Mouse (Mus musculus) frontal cortex, postnatal 25 days (tissue): ENCODE measurements at regions not wholly inside any gene's neighbourhood (a gene's known extent, or its start where the extent isn't known, plus 50 kb on each side); places are given as distances from the start of the nearest gene placed in this dataset.
"Not testable (repeated sequence)": the region's sequence is repeated elsewhere in the genome, so short reads cannot be mapped to it uniquely, and the experiment has no call there.

Source experiments
- DNase-seq, 2 experiments: peaks; one replicate each; pipeline ENCODE4 v3.0.0; 2022; ENCODE audit warnings: low spot score in 2 of 2

DNA sequence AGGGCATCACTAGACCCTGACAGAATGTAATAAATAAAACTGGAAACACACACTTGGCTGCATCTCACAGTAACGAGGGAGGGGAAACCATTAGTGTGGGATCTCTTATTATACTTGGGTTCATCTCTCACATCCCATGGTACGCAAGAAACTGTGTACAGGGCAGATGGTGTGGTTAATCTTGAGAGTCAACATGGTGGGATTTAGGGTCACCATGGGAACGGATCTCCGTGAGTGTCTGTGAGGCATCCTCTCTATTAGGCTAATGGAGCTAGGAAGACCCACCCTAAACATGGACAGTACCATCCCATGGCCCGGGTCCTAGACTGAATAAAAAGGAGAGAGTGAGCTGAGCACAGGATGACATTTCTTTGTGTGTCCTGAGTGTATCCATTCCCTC lies 130.1 kb upstream of the Dapk1 start:
- no peak for DNase-seq

DNA sequence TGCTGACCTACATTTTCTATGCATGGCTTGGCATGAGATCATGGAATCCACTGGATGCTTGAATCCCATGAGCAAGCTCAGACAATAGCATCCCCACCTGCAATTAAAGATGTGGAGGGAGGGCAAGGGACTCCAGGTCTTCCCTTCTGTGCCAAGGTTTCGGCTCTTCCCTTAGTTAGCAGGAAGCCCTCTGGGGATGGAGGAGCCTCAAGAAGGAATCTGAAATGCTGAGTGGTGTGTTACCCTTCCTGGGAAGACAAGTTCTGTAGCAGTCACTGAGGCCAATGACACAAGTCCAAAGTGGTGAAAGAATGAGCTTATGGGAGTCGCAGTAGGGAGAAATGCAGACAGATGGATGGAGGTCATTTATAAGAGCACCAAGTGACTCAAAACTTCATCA lies 125.4 kb upstream of the Dapk1 start:
- DNase-seq: no peak

DNA sequence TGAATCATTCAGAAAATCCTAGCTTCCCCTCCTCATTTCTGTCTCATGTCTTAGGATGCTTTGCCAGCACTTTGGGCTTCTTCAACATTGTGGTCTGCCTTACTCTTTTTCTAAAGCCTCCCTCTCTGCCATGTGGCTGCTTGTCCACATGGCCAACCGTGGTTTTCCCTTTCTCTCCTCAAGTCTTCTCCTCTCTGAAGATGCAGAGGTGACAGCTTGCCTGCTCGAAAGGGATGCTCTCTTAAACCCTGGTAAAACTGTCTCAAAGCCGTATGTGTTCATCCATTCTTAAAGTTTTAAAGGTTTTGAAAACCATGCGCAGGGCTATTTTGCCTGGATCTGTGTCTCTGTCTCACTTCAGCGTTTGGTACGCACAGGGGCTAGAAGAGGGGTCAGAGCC lies 123.4 kb upstream of the Dapk1 start:
- DNase-seq: no peak

DNA sequence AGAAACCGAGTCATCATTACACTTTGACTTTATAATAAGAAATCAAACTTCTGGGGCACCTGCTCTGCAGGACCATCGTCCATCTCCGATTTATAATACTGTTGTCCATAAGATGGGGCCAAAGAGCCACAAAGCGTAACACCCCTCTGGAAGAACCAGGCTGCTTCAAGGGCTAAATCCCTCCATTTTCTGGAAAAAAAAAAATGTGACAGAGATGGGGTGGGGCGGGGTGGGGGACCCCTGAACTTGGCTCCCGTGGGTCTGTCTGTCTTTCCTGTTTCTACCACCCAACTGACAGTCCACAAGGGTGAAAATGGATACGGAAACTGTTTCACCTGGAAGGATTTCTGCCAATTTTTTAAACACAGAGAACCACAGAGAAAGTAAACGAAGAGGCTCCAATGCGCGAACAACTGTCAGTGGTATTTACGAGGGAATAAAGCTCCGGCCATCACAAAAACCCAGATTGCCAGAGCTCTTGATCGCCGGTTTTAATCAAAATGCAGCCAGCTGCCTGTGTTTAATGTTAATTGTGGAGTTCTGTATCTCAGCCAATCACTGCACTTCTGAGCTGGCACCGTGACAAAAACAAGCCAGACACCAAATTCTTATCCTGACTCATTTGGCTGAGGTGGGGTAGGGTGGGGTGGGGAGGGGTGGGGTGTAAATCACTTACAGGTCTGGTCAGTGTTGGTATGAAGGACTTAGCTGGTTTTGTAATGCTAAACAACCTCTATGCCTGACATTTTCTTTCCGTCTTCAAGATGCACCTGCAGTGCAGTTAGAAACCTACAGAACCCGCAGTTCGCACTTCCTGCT lies 122.5 kb upstream of the Dapk1 start:
- peak in 1 of 2 experiments; percentile 39 for DNase-seq

DNA sequence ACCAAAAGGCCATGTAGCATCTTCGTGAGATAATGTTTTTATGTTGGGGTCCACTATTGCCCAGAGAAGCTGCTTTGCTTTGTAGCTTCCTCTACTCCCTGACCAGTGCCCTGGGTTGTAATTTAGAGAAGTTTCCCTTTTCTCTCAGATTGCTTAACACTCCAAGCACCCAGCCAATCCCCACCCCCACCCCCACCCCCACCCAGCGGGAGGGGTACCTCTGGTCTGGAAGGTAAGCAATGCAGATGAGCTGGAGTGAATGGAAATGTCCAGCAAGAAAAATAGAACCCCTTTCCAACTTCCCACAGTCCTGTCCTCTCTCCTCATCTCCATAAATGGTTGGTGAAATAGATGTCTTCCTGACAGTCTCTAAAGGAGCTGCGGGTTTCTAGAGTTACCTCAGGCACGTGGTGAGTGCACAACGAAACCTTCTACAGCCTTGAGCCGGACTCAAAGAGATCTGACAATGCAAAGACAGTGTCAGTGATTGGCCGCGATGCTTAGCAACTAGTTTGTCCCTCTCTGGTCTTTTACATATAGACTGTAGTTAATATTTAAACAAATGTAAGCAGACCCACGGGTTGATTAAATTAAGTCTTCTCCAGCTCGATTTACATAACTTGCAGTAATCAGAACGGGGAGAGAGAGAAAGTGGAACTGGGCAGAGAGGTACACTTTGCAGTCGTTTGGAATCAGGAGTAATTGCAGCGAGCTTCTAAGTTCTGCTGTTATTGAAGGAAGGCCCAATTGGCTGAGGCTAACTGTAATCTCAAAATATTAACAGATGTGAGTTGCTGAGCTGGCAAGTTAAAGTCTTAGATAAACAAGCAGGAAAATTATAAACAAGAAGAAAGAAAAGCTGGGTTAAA lies 121.7 kb upstream of the Dapk1 start:
- DNase-seq: no peak

DNA sequence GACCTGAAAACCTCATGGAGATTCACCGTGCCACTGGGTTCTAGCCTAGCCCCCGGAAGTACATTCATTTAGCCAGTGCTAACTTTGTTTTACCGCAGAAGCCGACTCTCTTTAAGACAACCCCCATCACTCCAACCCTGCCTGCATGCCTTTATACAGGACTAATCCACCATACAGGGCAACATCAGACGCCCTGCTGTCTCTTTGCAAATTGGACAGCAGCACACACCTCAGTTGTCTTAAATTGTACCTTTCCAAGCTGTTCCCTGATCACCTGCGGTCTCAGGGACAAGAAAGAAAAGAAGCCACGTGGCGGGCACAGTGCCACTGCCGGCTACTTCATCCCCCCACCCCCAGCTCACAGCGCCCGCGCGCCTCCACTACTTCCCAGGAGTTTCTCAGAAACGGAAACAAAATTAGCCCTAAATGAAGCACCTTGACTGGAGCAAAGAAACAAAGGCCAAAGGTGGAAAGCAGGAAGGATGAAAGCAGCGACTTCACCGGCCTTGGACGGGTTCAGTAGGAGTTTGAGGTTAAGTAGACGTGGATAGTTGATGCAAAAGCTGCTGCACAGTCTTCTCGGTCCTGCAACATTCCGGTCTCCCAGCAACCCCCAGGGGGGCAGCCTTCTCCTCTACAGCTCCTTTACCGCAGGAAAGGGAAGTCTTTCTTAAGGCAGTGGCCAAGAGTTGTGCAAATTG lies 120.9 kb upstream of the Dapk1 start:
- no peak for DNase-seq

DNA sequence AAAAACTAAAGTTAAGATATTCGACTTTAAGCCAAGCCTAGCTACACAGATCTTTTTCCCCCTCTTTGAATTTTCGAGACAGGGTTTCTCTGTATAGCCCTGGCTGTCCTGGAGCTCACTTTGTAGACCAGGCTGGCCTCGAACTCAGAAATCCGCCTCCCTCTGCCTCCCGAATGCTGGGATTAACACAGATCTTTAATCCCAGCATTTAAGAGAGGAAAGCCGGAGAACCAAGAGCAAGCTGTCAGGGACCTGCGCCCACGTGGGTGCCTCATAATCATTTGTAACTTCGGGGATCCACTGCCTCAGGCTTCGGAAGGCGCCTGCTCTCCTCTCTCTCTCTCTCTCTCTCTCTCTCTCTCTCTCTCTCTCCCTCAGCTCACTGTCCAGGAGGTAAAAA lies 120.3 kb upstream of the Dapk1 start:
- not testable (repeated sequence) for DNase-seq

DNA sequence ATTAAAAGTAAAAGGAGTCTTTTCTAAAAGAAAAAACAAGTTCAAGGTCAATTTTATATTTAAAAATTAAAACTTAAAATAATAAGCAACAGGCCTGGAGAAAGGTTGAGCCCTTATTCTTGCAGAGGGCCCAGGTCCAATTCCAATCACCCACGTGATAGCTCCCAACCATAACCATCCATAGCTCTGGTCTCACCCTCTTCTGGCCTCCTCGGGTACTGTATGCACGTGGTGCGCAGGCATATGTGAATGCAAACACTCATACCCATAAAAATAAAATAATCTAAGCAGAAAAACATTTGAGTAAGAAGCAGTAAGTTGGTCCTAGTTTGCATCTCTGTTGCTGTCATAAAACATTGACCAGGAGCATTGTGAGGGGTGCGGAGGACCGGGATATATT lies 119.8 kb upstream of the Dapk1 start:
- DNase-seq: no peak

DNA sequence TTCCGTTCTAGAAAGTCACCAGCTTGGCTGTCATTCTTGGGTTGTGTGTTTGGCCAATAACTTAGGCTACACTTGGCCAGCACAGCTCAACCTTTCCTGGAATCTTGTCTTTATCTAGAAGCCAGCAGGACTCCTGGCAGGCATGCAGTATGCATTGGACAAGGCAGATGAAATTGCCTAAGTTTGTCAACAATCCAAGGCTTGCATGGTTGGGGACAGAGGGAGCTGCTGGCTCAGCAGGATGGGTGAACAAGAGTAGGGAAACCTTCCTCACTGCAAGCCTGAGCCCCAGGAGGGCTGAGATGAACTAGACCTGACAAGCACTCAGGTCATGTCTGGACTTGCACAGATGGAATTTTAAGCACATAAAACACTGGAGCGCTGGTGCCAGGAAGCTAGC lies 115.6 kb upstream of the Dapk1 start:
- no peak for DNase-seq

DNA sequence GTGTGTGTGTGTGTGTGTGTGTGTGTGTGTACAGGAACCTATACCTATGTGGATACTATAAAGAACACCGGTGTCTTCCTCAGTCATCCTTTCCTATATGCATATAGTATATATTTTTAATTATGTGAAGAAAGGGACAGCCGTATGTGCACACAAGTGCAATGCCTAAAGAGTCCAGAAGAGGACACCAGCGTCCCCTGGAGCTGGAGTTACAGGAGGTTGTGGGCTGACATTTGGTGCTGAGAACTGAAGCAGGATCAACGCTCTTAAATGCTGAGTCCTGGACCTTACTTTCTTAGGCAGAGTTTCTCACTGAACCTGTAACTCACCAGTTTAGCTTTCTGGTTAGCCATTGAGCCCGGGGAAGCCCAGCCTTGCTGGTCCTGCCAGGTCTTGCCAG lies 114.9 kb upstream of the Dapk1 start:
- no peak for DNase-seq

DNA sequence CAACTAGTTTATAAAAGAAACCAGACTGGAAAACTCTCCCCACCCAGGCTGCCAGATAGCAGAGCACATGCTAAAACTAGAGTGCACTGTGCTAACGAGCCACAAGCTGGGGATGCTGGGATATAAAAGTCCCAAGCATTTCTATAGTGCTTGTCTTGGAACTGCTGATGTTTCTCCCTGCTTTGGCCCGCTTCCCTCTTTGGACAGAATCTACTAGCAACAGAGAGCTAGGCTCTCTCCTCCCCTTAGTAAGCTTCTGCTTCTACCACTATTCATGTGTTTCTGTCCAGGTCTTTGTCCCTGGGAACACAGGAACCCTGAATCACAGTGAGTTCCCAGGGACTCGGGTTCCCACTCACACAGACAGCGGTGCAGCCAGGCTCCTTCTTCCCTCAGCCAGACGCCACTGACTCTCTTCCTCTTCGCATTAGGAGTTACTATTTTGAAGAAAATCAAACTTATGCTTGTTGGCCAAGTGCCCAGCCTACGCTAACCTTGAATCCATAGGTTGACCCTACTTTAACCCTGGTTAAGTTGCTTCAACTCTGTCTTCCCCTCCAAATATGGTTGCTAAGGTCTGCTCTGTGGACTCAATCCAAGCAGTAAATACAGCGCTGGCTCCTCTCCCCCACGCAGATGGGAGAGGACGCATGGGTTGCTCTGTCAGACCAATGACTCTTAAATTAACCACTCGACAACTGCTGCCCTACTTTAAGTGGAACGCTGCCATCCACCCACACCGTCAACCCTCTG lies 113.4 kb upstream of the Dapk1 start:
- peak in 1 of 2 experiments; percentile 36 for DNase-seq

DNA sequence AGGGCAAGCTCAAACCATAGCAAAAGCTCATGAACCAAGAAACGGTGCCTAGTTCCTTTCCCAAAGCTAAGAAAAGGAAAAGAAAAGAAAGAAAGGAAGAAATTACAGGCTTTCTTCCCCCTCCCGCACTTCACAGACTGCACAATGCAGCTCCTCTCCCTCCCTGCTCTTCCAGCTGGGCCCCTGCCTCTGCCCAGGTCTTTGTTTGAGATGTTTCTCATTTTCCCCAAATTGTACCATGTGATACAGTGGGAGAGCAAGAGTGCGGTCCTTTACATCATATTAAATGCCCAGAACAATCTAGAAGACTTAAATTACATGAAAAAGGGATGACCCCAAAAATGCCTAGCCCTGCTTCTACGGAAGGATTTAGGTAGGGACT lies 112.9 kb upstream of the Dapk1 start:
- no peak for DNase-seq

DNA sequence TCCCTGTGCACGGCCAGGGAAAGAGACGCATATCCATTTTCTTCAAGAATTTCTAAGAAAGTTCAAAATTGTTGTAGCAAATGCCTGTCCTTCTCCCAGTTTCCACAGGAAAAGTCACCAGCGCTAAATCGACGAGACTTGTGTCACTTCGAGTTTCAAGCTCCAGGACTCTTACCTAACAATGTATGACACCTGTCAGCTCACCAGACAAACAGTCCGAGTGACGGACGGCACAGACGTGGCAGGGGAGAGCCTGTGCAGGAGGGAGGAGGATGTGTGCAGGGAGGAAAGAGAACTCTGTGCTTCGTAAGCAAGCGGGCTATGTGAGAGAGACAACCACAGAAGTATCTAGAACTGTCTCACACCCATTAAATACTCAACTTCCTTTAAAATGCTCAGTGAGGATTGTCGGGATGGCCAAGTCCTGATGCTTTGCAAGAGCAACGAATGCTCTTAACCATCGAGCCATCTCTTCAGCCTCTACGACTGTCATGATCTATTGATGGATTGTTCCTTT lies 109.7 kb upstream of the Dapk1 start:
- DNase-seq: no peak

DNA sequence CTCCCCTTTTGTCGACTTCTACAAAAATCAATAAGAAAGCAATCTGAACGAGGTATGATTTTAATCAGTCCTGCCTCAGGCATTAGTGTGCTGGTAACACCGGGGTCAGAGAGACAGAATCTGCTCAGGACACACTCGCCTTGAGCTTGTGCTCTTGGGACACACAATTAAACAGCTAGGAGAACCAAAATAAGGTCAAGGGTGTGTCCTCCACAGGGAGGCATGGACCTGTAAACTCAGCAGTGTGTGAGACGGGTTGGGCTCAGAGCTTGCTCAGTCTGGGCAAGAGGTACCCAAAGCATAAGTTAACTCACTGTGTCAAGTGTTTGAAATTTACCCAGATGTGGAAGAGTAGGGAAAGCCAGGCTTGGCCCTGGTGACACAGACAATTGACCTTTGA lies 107.9 kb upstream of the Dapk1 start:
- DNase-seq: no peak

DNA sequence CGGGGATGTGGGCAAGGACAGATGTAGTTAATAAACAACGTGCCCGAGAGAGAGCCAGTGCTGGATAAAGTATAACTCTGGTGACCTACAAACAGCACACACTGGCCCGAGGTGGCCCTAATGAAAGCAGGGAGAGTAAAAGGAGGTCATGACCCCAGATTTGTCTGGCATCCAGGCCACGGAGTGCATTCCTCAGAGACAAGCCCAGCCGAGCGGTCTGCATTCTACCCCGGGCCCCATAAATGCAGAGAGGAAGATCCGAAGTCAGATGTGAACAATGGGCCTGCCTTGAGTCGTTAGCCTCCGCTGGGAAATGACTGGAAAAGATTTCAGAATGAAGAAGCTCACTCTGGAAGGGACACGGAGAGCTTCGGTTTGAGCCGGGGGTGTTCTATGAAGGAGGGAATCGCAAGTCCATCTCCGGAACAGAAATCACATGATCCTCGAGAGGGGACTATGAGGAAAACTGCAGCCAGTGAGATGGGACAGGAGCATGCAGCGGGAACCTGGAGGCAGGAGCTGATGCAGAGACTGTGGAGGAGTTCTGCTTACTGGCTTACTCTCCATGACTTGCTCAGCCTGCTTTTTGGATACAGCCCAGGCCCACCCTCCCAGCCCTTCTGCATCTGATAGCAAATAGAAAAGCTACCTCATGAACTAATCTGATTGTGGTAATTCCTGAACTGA lies 103.9 kb upstream of the Dapk1 start:
- DNase-seq: no peak

DNA sequence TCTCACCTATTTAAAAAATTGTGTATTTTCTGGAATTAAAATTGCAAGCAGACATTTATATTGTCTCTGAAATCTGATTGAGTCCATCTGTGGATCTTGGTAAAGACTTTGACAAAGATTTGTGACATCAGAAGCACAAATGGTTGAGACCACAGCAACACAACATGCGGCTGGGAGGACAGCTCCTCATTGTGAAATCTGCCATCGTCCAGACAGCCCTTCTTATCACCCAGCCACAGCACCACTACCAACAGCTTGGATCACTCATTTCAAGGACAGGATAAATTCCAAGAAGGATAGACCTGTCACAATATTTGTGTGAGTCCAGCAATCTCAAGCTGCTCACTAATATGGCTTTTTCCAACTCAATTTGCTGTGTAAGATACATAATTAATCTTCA lies 97.6 kb upstream of the Dapk1 start:
- DNase-seq: no peak

DNA sequence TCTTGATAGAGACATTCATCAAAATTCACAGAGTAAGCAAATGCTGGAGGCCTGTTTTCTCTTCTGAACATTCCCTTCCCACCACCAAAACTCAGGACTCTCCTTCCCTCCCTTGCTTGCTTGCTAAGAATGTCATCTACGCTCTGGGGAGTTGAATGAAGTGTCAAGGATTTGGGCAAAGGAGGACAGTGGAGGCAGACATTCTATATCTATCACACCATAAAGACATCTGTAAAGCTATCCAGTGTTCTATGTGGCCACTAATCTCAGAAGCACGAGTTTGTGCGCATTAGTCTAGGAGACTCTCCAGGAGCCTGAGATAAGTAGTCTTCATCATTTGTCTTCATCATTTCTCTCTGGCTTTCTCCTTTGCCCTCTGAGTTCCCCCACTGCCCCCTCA lies 94.1 kb upstream of the Dapk1 start:
- no peak for DNase-seq

DNA sequence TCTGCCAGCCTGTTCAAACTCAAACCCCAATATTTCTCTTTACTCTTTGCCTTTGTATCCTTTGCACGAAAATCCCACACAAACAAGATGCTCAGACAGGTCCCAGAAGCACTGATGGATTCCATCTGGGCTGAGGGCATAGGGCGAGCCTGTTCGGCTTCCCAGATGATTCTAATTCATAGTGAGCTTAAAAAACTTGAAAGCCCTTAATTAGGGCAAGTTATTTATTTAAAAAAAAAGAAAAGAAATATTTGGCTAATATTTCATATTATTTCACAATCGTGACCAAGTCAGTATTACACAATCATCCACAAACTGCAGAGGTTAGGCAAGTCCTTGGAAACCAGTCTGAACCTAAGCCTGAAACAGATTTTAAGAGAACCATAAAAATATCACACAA lies 93.7 kb upstream of the Dapk1 start:
- no peak for DNase-seq

DNA sequence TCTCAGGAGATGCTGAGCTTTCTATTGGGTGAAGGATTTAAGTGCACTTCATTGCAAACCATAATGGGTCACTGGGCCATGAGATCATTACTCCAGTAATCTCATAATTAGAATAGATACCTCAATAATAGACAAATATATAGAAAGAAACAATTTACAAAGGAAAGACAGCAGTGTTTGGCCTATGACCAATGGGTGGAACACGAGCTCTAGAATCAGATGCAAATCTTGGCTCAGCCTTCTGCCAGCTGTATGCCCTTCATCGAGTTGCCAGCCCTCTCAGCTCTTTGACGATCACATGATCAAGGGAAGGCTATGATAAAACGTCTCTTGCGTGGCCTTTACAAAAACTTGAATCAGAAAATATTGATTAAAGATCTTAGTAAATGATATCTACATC lies 92.9 kb upstream of the Dapk1 start:
- no peak for DNase-seq

DNA sequence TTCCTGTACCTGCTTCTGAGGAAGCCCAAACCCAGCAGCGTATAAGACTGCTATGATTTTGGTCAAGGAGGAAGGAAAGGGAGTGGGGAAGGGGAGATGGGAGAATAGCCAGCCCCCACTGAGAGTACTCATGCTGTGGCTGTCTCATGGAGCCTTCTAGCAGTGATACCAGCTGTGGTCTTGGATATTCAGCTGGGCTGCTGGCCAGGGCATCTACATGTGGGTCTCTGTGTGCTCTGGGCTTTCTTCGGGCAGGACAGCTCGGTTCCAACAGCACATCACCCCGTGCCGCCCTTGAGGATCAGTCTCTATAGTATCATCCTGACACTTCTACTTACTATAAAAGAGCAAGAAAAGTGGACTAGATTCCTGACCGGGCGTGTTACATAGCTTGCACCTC lies 90.6 kb upstream of the Dapk1 start:
- no peak for DNase-seq

DNA sequence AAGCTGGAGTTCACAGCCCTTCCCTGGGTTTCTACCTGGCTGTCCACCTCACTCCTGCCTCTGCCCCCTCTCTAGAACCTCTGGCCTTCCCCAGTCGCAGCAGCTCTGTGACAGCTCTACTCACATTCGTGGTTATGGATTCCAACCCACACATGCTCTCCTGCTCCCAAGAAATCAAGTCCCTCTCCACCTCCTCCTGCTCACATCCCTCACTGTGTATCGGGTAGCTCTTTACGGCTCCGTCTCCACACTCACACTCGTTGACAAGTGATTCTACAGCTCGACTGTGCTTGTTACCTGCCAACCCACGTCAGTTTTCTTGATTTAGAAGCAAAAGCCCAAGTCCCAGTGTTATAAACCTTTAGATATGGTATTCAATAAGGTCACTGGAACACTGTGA lies 90.1 kb upstream of the Dapk1 start:
- no peak for DNase-seq
